Mouse (Mus musculus) adipose tissue, adult 10 weeks (tissue): ENCODE results near the gene Gm5617. TPM values are rescaled to one million over a fixed set of nuclear protein-coding genes. Genes with fewer than 3 reads are reported as not detected.

Experiments
- polyA plus RNA-seq: library from polyadenylated mRNA; stranded (reverse); fragments of 350-450 nt; fragmentation: Illumina TruSeq; extraction: RNeasy Lipid Tissue Mini Kit (QIAGEN cat#74804); gene quantifications from one replicate; pipeline ENCODE4 v1.2.3, GENCODE M21; 2014; ENCODE audit warnings: low read depth, low replicate concordance

The Gm5617 gene
- polyA plus RNA-seq, result 112 TPM

DNA sequence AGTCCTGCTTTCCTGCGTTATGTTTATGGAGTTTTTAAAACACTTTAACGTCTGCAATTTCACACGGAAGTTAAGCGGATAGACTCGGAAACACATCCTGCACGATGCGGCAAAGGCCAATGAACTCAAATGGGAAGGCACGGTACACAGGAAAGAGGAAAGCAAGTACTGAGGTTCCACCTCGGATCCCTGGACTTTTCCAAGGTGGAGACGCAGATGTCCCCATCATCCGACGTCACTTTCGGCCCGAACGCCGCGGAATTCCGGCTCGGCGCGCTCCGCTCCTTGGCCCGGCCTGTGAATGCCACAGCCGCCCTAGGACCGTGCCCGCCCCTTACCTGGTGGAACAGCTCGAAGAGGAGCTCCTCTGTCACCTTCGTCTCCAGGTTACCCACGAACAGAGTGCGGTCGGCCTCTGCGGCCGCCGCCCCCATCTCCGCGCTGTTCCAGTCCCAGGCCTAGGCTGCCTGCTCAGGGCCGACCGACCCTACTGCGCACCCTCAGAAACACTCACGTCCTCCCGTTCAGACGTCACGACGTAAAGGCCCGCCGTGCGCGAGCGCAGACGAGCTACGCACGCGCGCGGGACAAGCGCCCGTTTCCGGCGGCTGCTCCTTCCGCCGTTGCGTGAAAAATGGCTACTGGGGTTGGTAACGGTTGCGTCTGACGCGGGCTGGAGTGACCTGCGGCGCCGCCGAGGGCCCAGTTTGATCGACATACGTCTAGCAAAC lies at the start of gene Gm5617, which contains the start of gene Rbm7:
Gm5617 (plus strand) TSS at position 626 of the 731 bp plus-strand sequence.
Rbm7 (minus strand) TSS at position 483 of the 731 bp plus-strand sequence.

DNA sequence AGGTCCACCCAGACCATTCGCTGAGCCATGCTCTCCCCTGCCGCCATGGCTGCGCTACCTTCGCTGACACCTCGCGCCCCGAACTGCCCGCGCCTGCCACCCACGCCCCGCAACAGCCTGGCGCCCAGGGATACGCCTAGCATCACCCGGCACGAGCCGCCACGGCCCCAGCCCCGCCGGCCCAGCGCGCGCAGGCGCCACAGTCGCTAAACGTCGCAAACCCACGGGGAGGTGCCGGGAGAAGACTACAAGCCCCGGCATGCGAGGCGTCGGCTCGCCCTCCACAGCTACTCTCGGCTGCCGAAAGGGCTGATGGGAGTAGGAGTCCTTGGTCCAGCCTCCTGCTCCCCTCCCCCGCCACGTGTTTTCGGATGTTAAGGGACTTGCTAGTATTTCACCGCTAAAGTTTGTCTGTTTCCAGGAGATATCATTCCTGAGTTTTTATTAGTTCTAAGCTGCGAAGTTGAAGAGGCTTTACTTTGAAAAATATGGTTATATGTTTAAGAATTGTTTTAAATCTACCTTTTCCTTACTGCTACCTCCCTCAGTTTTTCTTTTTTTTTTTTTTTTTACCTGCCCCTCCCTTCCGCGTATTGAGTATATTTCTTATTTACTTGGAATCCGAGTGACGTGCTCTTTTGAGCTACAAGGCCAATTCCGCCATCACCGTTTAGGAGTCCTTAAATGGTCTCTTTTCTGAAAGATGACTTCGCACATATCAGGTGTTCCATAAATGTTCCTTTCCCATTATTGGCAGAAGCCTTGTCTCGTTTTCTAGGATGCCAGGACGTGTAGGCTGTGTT lies 14.6 kb upstream of the Gm5617 start, which contains the start of gene Rexo2:
Rexo2 (minus strand) TSS at position 213 of the 803 bp plus-strand sequence.

Other genes with a start within 250 kb of the Gm5617 start
- 32.9 TPM for gene Nxpe2, start 142.0 kb upstream of the Gm5617 start, polyA plus RNA-seq
- 83.3 TPM for gene Rexo2, start 14.8 kb upstream of the Gm5617 start, polyA plus RNA-seq
- gene Rbm7, start 143 bp upstream of the Gm5617 start, polyA plus RNA-seq, result 55.5 TPM
- gene Nnmt, start 109.7 kb downstream of the Gm5617 start, polyA plus RNA-seq, result 112 TPM